Mouse (Mus musculus) CH12.LX (cell line): Measurements from ENCODE around the gene Msi2.

Source experiments
- CHD1 ChIP-seq: IDR thresholded peaks from 2 replicates; pipeline ENCODE4 v1.6.1; 2012; ENCODE audit warnings: low read depth, low read length, improper control_type of control experiment, inconsistent platforms
- CTCF ChIP-seq, 2 experiments: IDR thresholded peaks in 1 of 2; conservative IDR thresholded peaks in 1 of 2; 2 replicates each; pipeline ENCODE4 v1.5.1; 2011 to 2012; ENCODE audit warnings: low read depth in 2 of 2, low read length in 2 of 2, improper control_type of control experiment in 1 of 2, inconsistent platforms in 1 of 2, mild to moderate bottlenecking in 1 of 2, moderate library complexity in 1 of 2
- EP300 ChIP-seq: IDR thresholded peaks from 2 replicates; pipeline ENCODE4 v1.6.1; 2011; ENCODE audit warnings: low read length, improper control_type of control experiment
- MAZ ChIP-seq: IDR thresholded peaks from 2 replicates; pipeline ENCODE4 v1.6.1; 2012; ENCODE audit warnings: low read depth, mild to moderate bottlenecking, inconsistent platforms, low read length, improper control_type of control experiment, moderate library complexity
- SIN3A ChIP-seq: IDR thresholded peaks from 2 replicates; pipeline ENCODE4 v1.6.1; 2012; ENCODE audit warnings: low read length, improper control_type of control experiment, inconsistent platforms
- SMC3 ChIP-seq: IDR thresholded peaks from 2 replicates; pipeline ENCODE4 v1.6.1; 2011; ENCODE audit warnings: low read depth, low read length, improper control_type of control experiment
- USF2 ChIP-seq: conservative IDR thresholded peaks from 2 replicates; pipeline ENCODE4 v1.6.1; 2011; ENCODE audit warnings: low read depth, low read length, improper control_type of control experiment

GRCm38 (mm10) chr11:88623671-88624070 is 94.6 kb downstream of the Msi2 start:
- TF ChIP-seq SMC3: no peak
- TF ChIP-seq CTCF (conservative IDR thresholded peaks at IDR 0.05 in 1 of 2, IDR thresholded peaks at IDR 0.05 in 1 of 2; ENCODE audit: low read depth in 2 of 2, low read length in 2 of 2): no peak
- TF ChIP-seq MAZ: no peak
- no peak for TF ChIP-seq EP300
- no peak for TF ChIP-seq CHD1
- no peak for TF ChIP-seq USF2
- TF ChIP-seq SIN3A: no peak
